Mouse (Mus musculus): ENCODE measurements around the gene Ncam2.

Ncam2 gene

GRCm38 (mm10) chr16:81200201-81201071 lies at the start of gene Ncam2:
Gene Ncam2 (plus strand): TSS chr16:81200697.
- DNase-seq (ENCODE audit: low read depth, low spot score), result peak; percentile 74

- DNase-seq (ENCODE audit: low read depth, low spot score), result no peak
Observed at GRCm38 (mm10) chr16:81170828-81171227, 29.7 kb upstream of the Ncam2 start.

GRCm38 (mm10) chr16:81175302-81175943 lies 25.1 kb upstream of the Ncam2 start:
- peak; percentile 72 for DNase-seq (ENCODE audit: low read depth, low spot score)

GRCm38 (mm10) chr16:81179801-81180200 lies 20.7 kb upstream of the Ncam2 start:
- DNase-seq (ENCODE audit: low read depth, low spot score), result no peak

GRCm38 (mm10) chr16:81187579-81188179 lies 12.8 kb upstream of the Ncam2 start:
- DNase-seq (ENCODE audit: low read depth, low spot score), result no peak

- DNase-seq (ENCODE audit: low read depth, low spot score), result no peak
Observed at GRCm38 (mm10) chr16:81191621-81192020, 8.9 kb upstream of the Ncam2 start.

GRCm38 (mm10) chr16:81192607-81193006 lies 7.9 kb upstream of the Ncam2 start:
- no peak for DNase-seq (ENCODE audit: low read depth, low spot score)

GRCm38 (mm10) chr16:81199467-81199866 lies 1.0 kb upstream of the Ncam2 start:
- no peak for DNase-seq (ENCODE audit: low read depth, low spot score)

GRCm38 (mm10) chr16:81201471-81201870 lies 974 bp downstream of the Ncam2 start:
- DNase-seq (ENCODE audit: low read depth, low spot score), result no peak

GRCm38 (mm10) chr16:81201992-81202391 lies 1.5 kb downstream of the Ncam2 start:
- DNase-seq (ENCODE audit: low read depth, low spot score), result peak; percentile 59

GRCm38 (mm10) chr16:81202721-81203161 lies 2.2 kb downstream of the Ncam2 start:
- no peak for DNase-seq (ENCODE audit: low read depth, low spot score)

- no peak for DNase-seq (ENCODE audit: low read depth, low spot score)
Observed at GRCm38 (mm10) chr16:81204405-81205034, 4.0 kb downstream of the Ncam2 start.

- no peak for DNase-seq (ENCODE audit: low read depth, low spot score)
Observed at GRCm38 (mm10) chr16:81221176-81221575, 20.7 kb downstream of the Ncam2 start.

GRCm38 (mm10) chr16:81223841-81224240 lies 23.3 kb downstream of the Ncam2 start:
- DNase-seq (ENCODE audit: low read depth, low spot score), result peak; percentile 23

GRCm38 (mm10) chr16:81224253-81224652 lies 23.8 kb downstream of the Ncam2 start:
- DNase-seq (ENCODE audit: low read depth, low spot score), result no peak

GRCm38 (mm10) chr16:81254875-81255274 lies 54.4 kb downstream of the Ncam2 start:
- DNase-seq (ENCODE audit: low read depth, low spot score), result no peak

GRCm38 (mm10) chr16:81260429-81260828 lies 59.9 kb downstream of the Ncam2 start:
- DNase-seq (ENCODE audit: low read depth, low spot score), result no peak

GRCm38 (mm10) chr16:81273597-81274360 lies 73.3 kb downstream of the Ncam2 start:
- DNase-seq (ENCODE audit: low read depth, low spot score), result no peak

- DNase-seq (ENCODE audit: low read depth, low spot score), result peak; percentile 58
Observed at GRCm38 (mm10) chr16:81284241-81284640, 83.7 kb downstream of the Ncam2 start.

GRCm38 (mm10) chr16:81284859-81285837 lies 84.7 kb downstream of the Ncam2 start:
- DNase-seq (ENCODE audit: low read depth, low spot score), result no peak
